Mouse (Mus musculus) adrenal gland, adult (tissue): ENCODE measurements around the gene Rsph3a.
"Not testable (repeated sequence)": the region's sequence is repeated elsewhere in the genome, so short reads cannot be mapped to it uniquely, and the experiment has no call there.

Source experiments
- DNase-seq, 2 experiments: peaks; one replicate each; pipeline ENCODE4 v3.0.0; 2022 to 2023; ENCODE audit warnings: low spot score in 1 of 2; ENCODE audit not compliant: inconsistent age in 2 of 2

Rsph3a gene

GRCm38 (mm10) chr17:8027475-8028168 lies 82.2 kb downstream of the Rsph3a start:
- not testable (repeated sequence) for DNase-seq
